Mouse (Mus musculus) lung, adult 2 months (tissue): ENCODE data around the gene Themis2. TPM values are rescaled to one million over a fixed set of nuclear protein-coding genes. Genes with fewer than 3 reads are reported as not detected.
A peak's percentile ranks its signal among the peaks of the same experiment; 100 is the strongest.
"Not testable (repeated sequence)": the region's sequence is repeated elsewhere in the genome, so short reads cannot be mapped to it uniquely, and the experiment has no call there.

Experiments
- DNase-seq: peaks from one replicate; pipeline ENCODE4 v3.0.0; 2022
- H3K4me1 ChIP-seq: fragments of 200-500 bp; 2 replicates; pipeline ENCODE4 v1.6.1; 2011; ENCODE audit warnings: low read length; ENCODE audit not compliant: control insufficient read depth, insufficient read depth
- H3K4me3 ChIP-seq: fragments of 200-500 bp; replicated peaks from 2 replicates; pipeline ENCODE3; 2011; ENCODE audit warnings: low read depth, mild to moderate bottlenecking, control low read depth, low read length; ENCODE audit errors: extremely low read depth
- CTCF ChIP-seq: fragments of 200-500 bp; IDR thresholded peaks from 2 replicates; pipeline ENCODE4 v1.5.1; 2011; ENCODE audit warnings: mild to moderate bottlenecking, low read length, control low read depth; ENCODE audit not compliant: insufficient read depth
- POLR2A ChIP-seq: fragments of 200-500 bp; IDR thresholded peaks from 2 replicates; pipeline ENCODE4 v1.6.1; 2011; ENCODE audit warnings: low read depth, mild to moderate bottlenecking, control low read depth, low read length, borderline replicate concordance; ENCODE audit errors: extremely low read depth
- WGBS: fragments of 180-500 bp; shearing (Covaris S2); methylation state at CpG from one replicate; pipeline ENCODE4 v1.1.7; 2018; 5-methylcytosine and 5-hydroxymethylcytosine counted together
- polyA plus RNA-seq: library from polyadenylated mRNA; depleted of rRNA; stranded (reverse); fragments of >200 nt; gene quantifications from 2 replicates; pipeline ENCODE4 v1.2.3, GENCODE M21; 2012

Gene Themis2
- polyA plus RNA-seq, 1 experiment = 16.5 TPM

DNA sequence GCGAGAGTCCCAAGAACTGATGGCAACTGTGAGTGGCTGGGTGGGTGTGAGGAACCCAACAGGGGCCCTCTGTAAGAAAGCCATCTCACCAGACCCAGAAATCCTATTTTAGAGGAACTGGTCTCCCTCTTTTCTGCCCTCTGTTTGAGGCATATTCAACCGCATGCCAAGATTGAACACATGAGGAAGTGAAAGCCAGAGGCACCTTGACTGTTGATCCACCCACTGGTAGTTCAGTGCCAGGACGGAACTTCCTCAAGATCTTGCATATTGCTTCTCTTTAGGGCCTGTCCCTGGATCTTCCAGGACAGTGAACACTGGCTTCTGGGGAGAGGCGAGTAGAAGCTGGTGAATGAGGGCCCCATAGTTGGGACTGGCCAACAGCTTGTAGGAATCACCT, 15.9 kb downstream of the Themis2 start:
- DNase-seq = no peak
- Histone ChIP-seq H3K4me1 (no peaks in the 10 kb centered on the region), H3K4me3 (no peak overlapping the region)
- 77% methylated on average over 4 of the region's 4 CpGs for WGBS
- TF ChIP-seq POLR2A (no peak), CTCF (no peak)

DNA sequence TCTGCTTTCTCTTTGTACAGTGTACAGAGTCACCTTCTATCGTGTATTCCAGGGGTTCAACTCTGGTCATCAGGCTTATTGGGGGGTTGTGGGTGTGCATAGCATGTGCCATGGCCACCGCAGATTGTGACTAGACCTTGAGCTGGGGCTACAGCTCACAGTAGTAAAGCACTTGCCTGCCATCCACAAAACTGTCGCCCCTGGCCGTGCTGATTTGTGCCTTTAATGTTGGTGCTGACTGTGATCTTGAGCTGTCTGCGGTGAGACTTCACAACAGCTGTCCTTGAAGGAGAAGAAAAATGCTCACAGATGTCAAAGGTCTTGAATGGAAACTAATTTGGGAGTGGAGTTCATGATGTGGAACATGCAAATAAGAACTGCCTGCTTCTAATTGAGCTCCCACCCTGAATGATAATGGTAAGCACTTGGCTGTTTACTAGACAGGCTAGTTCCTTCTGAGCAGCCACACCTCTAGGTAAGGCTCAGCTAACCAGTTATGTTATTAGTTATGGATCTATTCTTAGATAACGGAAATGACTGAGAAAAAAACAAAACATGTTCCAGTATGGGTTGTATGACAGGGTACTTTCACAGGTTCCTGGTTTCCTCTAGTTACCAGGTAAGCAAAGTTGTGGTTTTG, 17.5 kb downstream of the Themis2 start:
- Histone ChIP-seq H3K4me3 (no peak overlapping the region), H3K4me1 (no peaks in the 10 kb centered on the region)
- WGBS = 92% methylated on average over 6 of the region's 6 CpGs
- no peak for TF ChIP-seq CTCF
- TF ChIP-seq POLR2A = no peak
- DNase-seq = no peak

GRCm38 (mm10) chr4:132776764-132777163, 19.4 kb downstream of the Themis2 start:
- 81% methylated on average over 5 of the region's 5 CpGs for WGBS
- peak; percentile 63 for DNase-seq
- peak; percentile 72 for TF ChIP-seq CTCF
- no peak for TF ChIP-seq POLR2A
- Histone ChIP-seq H3K4me3 (no peak overlapping the region), H3K4me1 (no peaks in the 10 kb centered on the region)

- Histone ChIP-seq H3K4me3 (no peak overlapping the region), H3K4me1 (no peaks in the 10 kb centered on the region)
- TF ChIP-seq CTCF = no peak
- TF ChIP-seq POLR2A = no peak
- no peak for DNase-seq
- WGBS = 79% methylated on average over 3 of the region's 3 CpGs
Observed at GRCm38 (mm10) chr4:132774905-132775304, 21.3 kb downstream of the Themis2 start.

- DNase-seq = no peak
- H3K4me1 ChIP-seq = no peaks in the 10 kb centered on the region
- 65% methylated on average over 9 of the region's 9 CpGs for WGBS
- TF ChIP-seq POLR2A = no peak
- TF ChIP-seq CTCF = no peak
- no peak overlapping the region for H3K4me3 ChIP-seq
Observed at GRCm38 (mm10) chr4:132771776-132772175, 24.4 kb downstream of the Themis2 start.

- Histone ChIP-seq H3K4me1 (no peaks in the 10 kb centered on the region), H3K4me3 (peak within 1 kb of the TSS; percentile 87)
- peak; percentile 97 for DNase-seq
- TF ChIP-seq POLR2A (peak; percentile 50; the same call in 1 of the 2 replicates), CTCF (no peak)
- under 1% methylated on average over 71 of the region's 71 CpGs for WGBS
Observed at GRCm38 (mm10) chr4:132767914-132768876, 28.0 kb downstream of the Themis2 start, which contains the start of gene Rpa2. Gene Rpa2 (plus strand): TSS chr4:132768332.

- WGBS = 91% methylated on average over 3 of the region's 3 CpGs
- H3K4me1 ChIP-seq, DNase-seq, H3K4me3 ChIP-seq: not testable (repeated sequence)
Observed at GRCm38 (mm10) chr4:132763125-132763524, 33.1 kb downstream of the Themis2 start.

DNA sequence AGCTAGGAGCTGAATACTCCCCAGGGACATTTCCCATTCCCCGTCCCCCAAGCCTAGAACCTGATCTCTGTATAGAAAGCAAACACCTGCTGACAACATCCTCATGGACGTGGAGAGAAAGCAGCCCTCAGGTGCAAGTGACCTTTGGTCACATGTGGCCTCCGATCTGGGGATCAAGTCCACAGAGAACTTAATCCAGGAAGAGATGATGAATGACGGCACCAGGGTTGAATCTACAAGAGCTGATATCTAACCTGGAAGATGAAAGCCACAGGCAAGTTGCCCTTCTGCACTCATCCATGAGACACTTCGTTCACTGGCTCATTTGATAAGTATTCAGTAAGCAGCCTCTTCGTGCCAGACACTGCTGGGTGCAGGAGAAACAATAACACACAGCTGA, 33.6 kb downstream of the Themis2 start:
- H3K4me3 ChIP-seq = no peak overlapping the region
- no peaks in the 10 kb centered on the region for H3K4me1 ChIP-seq
- 66% methylated on average over 6 of the region's 6 CpGs for WGBS
- DNase-seq = no peak
- TF ChIP-seq POLR2A (no peak), CTCF (no peak)

DNA sequence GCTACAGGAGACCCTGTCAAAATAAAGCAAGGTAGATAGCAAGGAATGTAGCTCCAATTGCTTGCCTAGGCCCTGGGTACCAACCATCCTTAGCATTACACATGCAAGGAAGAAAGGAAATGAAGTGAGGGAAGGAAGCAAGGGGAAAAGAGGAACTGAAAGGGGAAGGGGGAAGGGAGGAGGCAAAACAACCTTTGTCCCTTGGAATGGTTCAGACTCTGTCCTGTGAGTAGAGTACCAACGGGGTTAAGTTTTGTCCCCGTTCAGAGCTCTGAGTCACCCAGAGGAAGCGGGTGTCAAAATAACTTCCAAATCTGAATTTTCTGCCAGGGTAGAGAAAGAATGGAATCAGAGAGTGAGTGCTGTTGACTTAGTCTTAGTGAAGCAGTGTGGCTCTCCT, 35.9 kb downstream of the Themis2 start:
- TF ChIP-seq CTCF (no peak), POLR2A (no peak)
- DNase-seq = no peak
- Histone ChIP-seq H3K4me3 (no peak overlapping the region), H3K4me1 (no peaks in the 10 kb centered on the region)
- 30% methylated on average over 3 of the region's 3 CpGs for WGBS

DNA sequence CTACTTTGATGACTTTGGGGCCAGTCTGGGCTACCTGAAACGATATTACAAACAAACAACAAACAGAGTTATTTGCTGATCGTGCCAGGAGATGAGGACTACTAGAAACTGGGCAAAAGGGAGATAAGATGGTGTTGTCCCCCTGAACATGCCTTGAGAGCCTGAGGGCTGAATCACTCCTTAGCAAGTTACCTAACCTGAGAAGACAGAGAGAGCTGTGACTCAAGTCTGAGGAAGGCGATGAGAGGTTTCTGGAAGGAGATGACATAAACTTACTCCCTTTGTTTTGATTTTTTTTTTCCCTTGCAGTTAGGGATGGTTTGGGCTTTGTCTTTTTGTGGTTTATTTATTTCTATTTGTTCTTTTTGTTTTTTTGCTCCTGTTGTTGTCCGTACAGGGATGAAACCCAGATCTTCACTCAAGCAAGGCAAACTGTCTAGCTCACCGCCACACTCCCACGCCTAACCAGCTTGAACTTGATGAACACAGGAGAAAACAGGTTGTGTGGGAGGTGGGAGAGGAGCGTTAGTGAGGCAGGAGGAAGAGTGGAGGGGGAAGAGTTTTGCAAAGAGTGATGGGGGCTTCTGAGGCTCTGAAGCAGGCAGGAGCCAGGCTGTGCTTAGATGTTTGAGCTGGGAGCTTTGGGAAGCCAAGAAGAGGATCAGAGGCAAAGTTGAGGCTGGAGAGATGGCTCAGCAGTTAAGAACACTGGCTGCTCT, 38.4 kb downstream of the Themis2 start:
- Histone ChIP-seq H3K4me1 (no peaks in the 10 kb centered on the region), H3K4me3 (no peak overlapping the region)
- DNase-seq = no peak
- TF ChIP-seq POLR2A (no peak), CTCF (no peak)
- 70% methylated on average over 7 of the region's 7 CpGs for WGBS
